Mouse (Mus musculus): ENCODE results near the gene Insig1. TPM values are rescaled to one million over a fixed set of nuclear protein-coding genes. Genes with fewer than 3 reads are reported as not detected.

Gene Insig1
- polyA plus RNA-seq, 1 experiment: not detected

- peak overlapping the region; percentile 91 for H3K27ac ChIP-seq (ENCODE audit: insufficient read depth, low read depth, low read length)
- peaks cover 16% of the 10 kb centered on the region for H3K4me1 ChIP-seq (ENCODE audit: control insufficient read depth, insufficient read depth, low read length)
- under 1% methylated on average over 50 of the region's 50 CpGs for WGBS
- no peak for TF ChIP-seq POLR2A (IDR thresholded peaks at IDR 0.05; ENCODE audit: insufficient read depth, low read depth, low read length)
- 0 out of 2 replicates have a peak, but pooled peaks have one; percentile 24 for TF ChIP-seq CTCF (IDR thresholded peaks at IDR 0.05; ENCODE audit: insufficient read depth, low read depth, low read length)
- H3K4me3 ChIP-seq (ENCODE audit: insufficient read depth, low read depth, low read length): peak overlapping the region; percentile 86
These were observed 477 bp downstream of the Insig1 start for GRCm38 (mm10) chr5:28071456-28072223.

DNA sequence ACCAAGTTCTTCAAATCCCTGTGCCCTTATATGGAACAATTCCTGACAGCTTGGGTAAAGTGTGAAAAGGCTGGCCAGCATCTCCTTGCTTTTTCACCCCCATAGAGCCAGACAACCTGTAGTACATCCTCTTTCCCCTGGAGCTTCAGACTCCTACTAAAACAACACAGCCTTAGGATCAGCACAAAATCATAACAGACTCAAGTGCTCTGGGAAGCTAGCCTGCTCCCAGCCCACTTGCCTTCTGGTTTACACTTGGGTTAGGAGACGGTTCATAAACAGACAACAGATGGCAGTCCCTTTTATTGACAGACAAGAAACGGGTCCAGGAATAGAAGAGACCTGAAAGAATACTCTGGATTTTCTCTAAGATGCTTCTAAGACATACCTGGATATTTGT is 8.3 kb downstream of the Insig1 start:
- 71% methylated on average over 2 of the region's 2 CpGs for WGBS
- H3K4me1 ChIP-seq (ENCODE audit: control insufficient read depth, insufficient read depth, low read length): no peaks in the 10 kb centered on the region

GRCm38 (mm10) chr5:28081127-28081526 is 10.0 kb downstream of the Insig1 start:
- WGBS: 76% methylated on average over 2 of the region's 2 CpGs
- no peak for TF ChIP-seq CTCF (IDR thresholded peaks at IDR 0.05; ENCODE audit: insufficient read depth, low read depth, low read length)
- TF ChIP-seq POLR2A (IDR thresholded peaks at IDR 0.05; ENCODE audit: insufficient read depth, low read depth, low read length): no peak
- no peak overlapping the region for H3K27ac ChIP-seq (ENCODE audit: insufficient read depth, low read depth, low read length)
- no peaks in the 10 kb centered on the region for H3K4me1 ChIP-seq (ENCODE audit: control insufficient read depth, insufficient read depth, low read length)
- H3K4me3 ChIP-seq (ENCODE audit: insufficient read depth, low read depth, low read length): no peak overlapping the region

More for the DNA sequence above, 8.3 kb downstream of the Insig1 start:
- H3K4me3 ChIP-seq (ENCODE audit: insufficient read depth, low read depth, low read length): no peak overlapping the region
- H3K27ac ChIP-seq (ENCODE audit: insufficient read depth, low read depth, low read length): no peak overlapping the region
- no peak for TF ChIP-seq POLR2A (IDR thresholded peaks at IDR 0.05; ENCODE audit: insufficient read depth, low read depth, low read length)
- TF ChIP-seq CTCF (IDR thresholded peaks at IDR 0.05; ENCODE audit: insufficient read depth, low read depth, low read length): no peak

DNA sequence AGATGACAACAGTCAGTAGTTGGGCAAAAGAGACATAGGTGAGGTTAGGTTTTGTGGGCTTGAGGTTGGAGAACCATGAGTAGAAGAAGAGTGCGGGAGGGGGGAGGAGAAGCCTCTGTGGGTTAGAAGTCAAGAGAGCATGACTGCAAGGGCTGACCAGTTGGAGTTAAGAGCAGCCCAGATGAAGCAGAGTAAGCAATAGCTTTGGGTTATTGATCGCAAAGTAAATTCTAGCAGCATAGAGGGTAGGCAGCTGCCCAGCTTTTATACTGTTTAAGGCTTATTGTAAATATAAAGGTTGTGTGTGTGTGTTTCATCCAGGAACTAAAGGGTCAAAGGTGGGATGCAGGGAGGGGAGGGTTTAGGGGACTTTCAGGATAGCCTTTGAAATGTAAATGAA is 10.7 kb downstream of the Insig1 start:
- WGBS: 94% methylated on average over 2 of the region's 2 CpGs
- TF ChIP-seq POLR2A (IDR thresholded peaks at IDR 0.05; ENCODE audit: insufficient read depth, low read depth, low read length): no peak
- no peak for TF ChIP-seq CTCF (IDR thresholded peaks at IDR 0.05; ENCODE audit: insufficient read depth, low read depth, low read length)
- H3K27ac ChIP-seq (ENCODE audit: insufficient read depth, low read depth, low read length): no peak overlapping the region
- H3K4me1 ChIP-seq (ENCODE audit: control insufficient read depth, insufficient read depth, low read length): no peaks in the 10 kb centered on the region
- no peak overlapping the region for H3K4me3 ChIP-seq (ENCODE audit: insufficient read depth, low read depth, low read length)

DNA sequence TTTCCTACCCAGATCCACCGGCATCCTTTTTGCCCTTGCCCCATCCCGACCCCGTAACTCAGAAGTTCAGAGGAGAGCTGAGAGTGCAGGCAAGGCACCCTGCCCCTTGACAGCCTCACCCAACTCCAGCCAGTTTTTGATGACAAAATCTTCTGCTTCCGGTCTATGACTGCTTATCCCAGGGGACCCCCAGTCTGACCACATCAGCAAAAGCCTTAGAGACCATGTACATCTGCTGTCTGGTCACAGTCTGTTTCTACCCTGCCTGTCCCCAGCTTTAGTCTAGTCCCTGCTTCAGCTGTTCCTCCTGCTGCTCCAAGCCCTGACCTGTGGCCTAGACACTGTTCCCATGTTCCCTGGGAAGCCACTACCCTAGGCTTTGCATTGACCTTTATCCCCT is 11.1 kb downstream of the Insig1 start:
- TF ChIP-seq POLR2A (IDR thresholded peaks at IDR 0.05; ENCODE audit: insufficient read depth, low read depth, low read length) (no peak), CTCF (IDR thresholded peaks at IDR 0.05; ENCODE audit: insufficient read depth, low read depth, low read length) (no peak)
- no peak overlapping the region for H3K4me3 ChIP-seq (ENCODE audit: insufficient read depth, low read depth, low read length)
- H3K27ac ChIP-seq (ENCODE audit: insufficient read depth, low read depth, low read length): no peak overlapping the region
- 83% methylated on average over 4 of the region's 4 CpGs for WGBS
- H3K4me1 ChIP-seq (ENCODE audit: control insufficient read depth, insufficient read depth, low read length): no peaks in the 10 kb centered on the region

GRCm38 (mm10) chr5:28082796-28083195 is 11.6 kb downstream of the Insig1 start:
- no peaks in the 10 kb centered on the region for H3K4me1 ChIP-seq (ENCODE audit: control insufficient read depth, insufficient read depth, low read length)
- H3K4me3 ChIP-seq (ENCODE audit: insufficient read depth, low read depth, low read length): no peak overlapping the region
- no peak overlapping the region for H3K27ac ChIP-seq (ENCODE audit: insufficient read depth, low read depth, low read length)
- WGBS: 87% methylated on average over 3 of the region's 3 CpGs
- no peak for TF ChIP-seq POLR2A (IDR thresholded peaks at IDR 0.05; ENCODE audit: insufficient read depth, low read depth, low read length)
- TF ChIP-seq CTCF (IDR thresholded peaks at IDR 0.05; ENCODE audit: insufficient read depth, low read depth, low read length): no peak

- Histone ChIP-seq H3K4me1 (ENCODE audit: control insufficient read depth, insufficient read depth, low read length) (no peaks in the 10 kb centered on the region), H3K27ac (ENCODE audit: insufficient read depth, low read depth, low read length) (no peak overlapping the region), H3K4me3 (ENCODE audit: insufficient read depth, low read depth, low read length) (no peak overlapping the region)
- WGBS: 80% methylated on average over 2 of the region's 2 CpGs
- no peak for TF ChIP-seq CTCF (IDR thresholded peaks at IDR 0.05; ENCODE audit: insufficient read depth, low read depth, low read length)
- no peak for TF ChIP-seq POLR2A (IDR thresholded peaks at IDR 0.05; ENCODE audit: insufficient read depth, low read depth, low read length)
These were observed 13.6 kb downstream of the Insig1 start for GRCm38 (mm10) chr5:28084743-28085142.

DNA sequence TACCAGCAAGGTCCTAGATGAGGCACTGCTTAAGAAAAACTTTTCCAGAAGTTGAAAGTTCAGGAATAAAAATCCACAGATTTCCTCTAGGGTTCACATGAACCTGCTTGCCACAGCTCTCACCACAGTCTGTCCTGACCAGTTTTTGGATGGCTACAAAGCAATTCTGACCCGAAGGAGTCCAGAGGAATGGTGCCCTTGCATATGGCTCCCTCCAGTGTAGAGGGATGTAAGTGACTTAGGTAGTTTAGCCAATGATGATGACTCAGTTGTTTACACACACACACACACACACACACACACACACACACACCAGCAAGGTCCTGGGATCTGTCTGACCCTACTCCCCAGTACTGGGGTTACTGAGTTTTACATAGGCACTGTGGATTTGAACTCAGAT is 19.4 kb downstream of the Insig1 start:
- TF ChIP-seq POLR2A (IDR thresholded peaks at IDR 0.05; ENCODE audit: insufficient read depth, low read depth, low read length) (no peak), CTCF (IDR thresholded peaks at IDR 0.05; ENCODE audit: insufficient read depth, low read depth, low read length) (no peak)
- Histone ChIP-seq H3K4me3 (ENCODE audit: insufficient read depth, low read depth, low read length) (no peak overlapping the region), H3K4me1 (ENCODE audit: control insufficient read depth, insufficient read depth, low read length) (no peaks in the 10 kb centered on the region), H3K27ac (ENCODE audit: insufficient read depth, low read depth, low read length) (no peak overlapping the region)
- 35% methylated on average over 1 of the region's 1 CpGs for WGBS

GRCm38 (mm10) chr5:28092327-28092726 is 21.2 kb downstream of the Insig1 start:
- Histone ChIP-seq H3K27ac (ENCODE audit: insufficient read depth, low read depth, low read length) (no peak overlapping the region), H3K4me1 (ENCODE audit: control insufficient read depth, insufficient read depth, low read length) (no peaks in the 10 kb centered on the region), H3K4me3 (ENCODE audit: insufficient read depth, low read depth, low read length) (no peak overlapping the region)
- TF ChIP-seq POLR2A (IDR thresholded peaks at IDR 0.05; ENCODE audit: insufficient read depth, low read depth, low read length): no peak
- no peak for TF ChIP-seq CTCF (IDR thresholded peaks at IDR 0.05; ENCODE audit: insufficient read depth, low read depth, low read length)
- WGBS: 90% methylated on average over 3 of the region's 3 CpGs
